Mouse (Mus musculus) T-helper 2 cell (primary cell): ENCODE results near the gene Hap1.
"Not testable (repeated sequence)": the region's sequence is repeated elsewhere in the genome, so short reads cannot be mapped to it uniquely, and the experiment has no call there.

Source experiments
- in situ Hi-C: fragments of 300-600 bp; cut with MboI, MseI; formaldehyde crosslinking; loops from one replicate; pipeline ENCODE4 v1.15.1; 2025; ENCODE audit warnings: high pct_unique_total_duplicates

The Hap1 gene

GRCm38 (mm10) chr11:100319492-100320171, 36.3 kb downstream of the Hap1 start, which contains the start of gene Eif1:
Eif1 (plus strand) TSS chr11:100319885.
- in situ Hi-C loops: no loop called here

- in situ Hi-C loops: no loop called here
Measured at GRCm38 (mm10) chr11:100318529-100319451, 37.1 kb downstream of the Hap1 start.

GRCm38 (mm10) chr11:100317826-100318380, 38.0 kb downstream of the Hap1 start:
- in situ Hi-C loops: no loop called here

- in situ Hi-C loops: no loop called here
Measured at GRCm38 (mm10) chr11:100315439-100315838, 40.5 kb downstream of the Hap1 start.

- in situ Hi-C loops: no loop called here
Measured at GRCm38 (mm10) chr11:100313424-100313823, 42.5 kb downstream of the Hap1 start.

- in situ Hi-C loops: no loop called here
Measured at GRCm38 (mm10) chr11:100312096-100312679, 43.7 kb downstream of the Hap1 start.

- in situ Hi-C loops: no loop called here
Measured at GRCm38 (mm10) chr11:100311656-100312055, 44.3 kb downstream of the Hap1 start.

GRCm38 (mm10) chr11:100308672-100309071, 47.3 kb downstream of the Hap1 start:
- in situ Hi-C loops: not testable (repeated sequence)

- in situ Hi-C loops: no loop called here
Measured at GRCm38 (mm10) chr11:100307900-100308299, 48.0 kb downstream of the Hap1 start.

- in situ Hi-C loops: no loop called here
Measured at GRCm38 (mm10) chr11:100301292-100301691, 54.6 kb downstream of the Hap1 start.

- in situ Hi-C loops: no loop called here
Measured at GRCm38 (mm10) chr11:100300293-100300692, 55.6 kb downstream of the Hap1 start.

- in situ Hi-C loops: loop anchor here (5.0 kb wide), 1 partner anchor 831 kb away; no protein-coding TSS in a partner anchor
Measured at GRCm38 (mm10) chr11:100298274-100299036, 57.5 kb downstream of the Hap1 start.

- in situ Hi-C loops: loop anchor here (5.0 kb wide), 1 partner anchor 830 kb away; no protein-coding TSS in a partner anchor
Measured at GRCm38 (mm10) chr11:100297801-100298200, 58.1 kb downstream of the Hap1 start.
